Mouse (Mus musculus) kidney, postnatal 0 days (tissue): ENCODE measurements around the gene Klhdc8a. TPM values are rescaled to one million over a fixed set of nuclear protein-coding genes. Genes with fewer than 3 reads are reported as not detected.

ENCODE experiments used
- ATAC-seq: fragments of 200-750 bp; cut with Nextera tagmentation; replicated peaks from 2 replicates; pipeline ENCODE4 v1.8.0; 2017; ENCODE audit warnings: low read depth, moderate number of reproducible peaks, moderate TSS enrichment, moderate library complexity; ENCODE audit not compliant: low FRiP score
- DNase-seq: peaks from one replicate; pipeline ENCODE4 v3.0.0-alpha.2; 2016; ENCODE audit warnings: low spot score
- H3K27ac ChIP-seq: fragments of 300-500 bp; sonication (generic); 2 replicates; pipeline ENCODE4 v1.5.1; 2014; ENCODE audit warnings: mild to moderate bottlenecking
- H3K27me3 ChIP-seq: fragments of 300-500 bp; sonication (generic); 2 replicates; pipeline ENCODE4 v1.6.1; 2014; ENCODE audit warnings: low read length, mixed read lengths; ENCODE audit not compliant: insufficient read depth
- H3K36me3 ChIP-seq: fragments of 300-500 bp; sonication (generic); 2 replicates; pipeline ENCODE4 v1.6.1; 2014; ENCODE audit warnings: low read length, mixed read lengths; ENCODE audit not compliant: insufficient read depth
- H3K4me1 ChIP-seq: fragments of 300-500 bp; sonication (generic); replicated peaks from 2 replicates; pipeline ENCODE4 v1.6.1; 2014; ENCODE audit warnings: antibody characterized with exemption, low read length, mixed read lengths; ENCODE audit not compliant: insufficient read depth
- H3K4me2 ChIP-seq: fragments of 300-500 bp; sonication (generic); 2 replicates; pipeline ENCODE4 v1.6.1; 2014; ENCODE audit warnings: mild to moderate bottlenecking, low read length, moderate library complexity, mixed read lengths
- H3K4me3 ChIP-seq: fragments of 300-500 bp; sonication (generic); replicated peaks from 2 replicates; pipeline ENCODE4 v1.5.1; 2014; ENCODE audit warnings: low read depth, low read length
- H3K9ac ChIP-seq: fragments of 300-500 bp; sonication (generic); 2 replicates; pipeline ENCODE4 v1.6.1; 2014; ENCODE audit warnings: low read depth, low read length
- H3K9me3 ChIP-seq: fragments of 300-500 bp; sonication (generic); replicated peaks from 2 replicates; pipeline ENCODE4 v1.6.1; 2016; ENCODE audit warnings: low read length, inconsistent platforms, mixed read lengths
- CTCF ChIP-seq: IDR thresholded peaks from 2 replicates; pipeline ENCODE4 v1.5.1; 2016; ENCODE audit warnings: antibody characterized with exemption, low read depth, mild to moderate bottlenecking, moderate library complexity
- WGBS: fragments of 180-500 bp; shearing (Covaris S2); extraction: QIAGEN DNeasy Blood & Tissue Kit; methylation state at CpG from one replicate; pipeline ENCODE4 v1.1.7; 2014; 5-methylcytosine and 5-hydroxymethylcytosine counted together
- polyA plus RNA-seq: library from polyadenylated mRNA; unstranded; fragments of >200 nt; fragmentation: Nextera tagmentation; extraction: Ambion mirVana; gene quantifications from 2 replicates; pipeline ENCODE4 v1.2.1, GENCODE M21; 2015

Klhdc8a gene
- polyA plus RNA-seq, 1 experiment from 2014 or later = 5.0 TPM

- Histone ChIP-seq H3K4me1 (peaks cover 10% of the 10 kb centered on the region; the same call in 1 of the 2 replicates), H3K4me3 (no peak overlapping the region), H3K4me2 (no peak overlapping the region), H3K9ac (no peak overlapping the region), H3K27me3 (no peaks in the 10 kb centered on the region), H3K9me3 (no peaks in the 10 kb centered on the region), H3K27ac (no peak overlapping the region), H3K36me3 (no peaks in the 10 kb centered on the region)
- ATAC-seq (no peak), DNase-seq (no peak)
- 0 out of 2 replicates have a peak, but pooled peaks have one; percentile 7 for TF ChIP-seq CTCF
- WGBS = 95% methylated on average over 4 of the region's 4 CpGs
Observed at GRCm38 (mm10) chr1:132351058-132351457, 52.6 kb downstream of the Klhdc8a start.

- ATAC-seq = peak; percentile 41; the same call in 1 of the 2 replicates
- WGBS = 30% methylated on average over 5 of the region's 5 CpGs
- no peak for TF ChIP-seq CTCF
- Histone ChIP-seq H3K9ac (no peak overlapping the region), H3K4me3 (no peak overlapping the region), H3K27ac (no peak overlapping the region), H3K27me3 (no peaks in the 10 kb centered on the region), H3K9me3 (no peaks in the 10 kb centered on the region), H3K4me1 (peaks cover 6% of the 10 kb centered on the region; the same call in 1 of the 2 replicates), H3K36me3 (peaks cover under 1% of the 10 kb centered on the region; the same call in 1 of the 2 replicates), H3K4me2 (no peak overlapping the region)
- peak; percentile 51 for DNase-seq
Observed at GRCm38 (mm10) chr1:132353389-132353788, 55.0 kb downstream of the Klhdc8a start.

DNA sequence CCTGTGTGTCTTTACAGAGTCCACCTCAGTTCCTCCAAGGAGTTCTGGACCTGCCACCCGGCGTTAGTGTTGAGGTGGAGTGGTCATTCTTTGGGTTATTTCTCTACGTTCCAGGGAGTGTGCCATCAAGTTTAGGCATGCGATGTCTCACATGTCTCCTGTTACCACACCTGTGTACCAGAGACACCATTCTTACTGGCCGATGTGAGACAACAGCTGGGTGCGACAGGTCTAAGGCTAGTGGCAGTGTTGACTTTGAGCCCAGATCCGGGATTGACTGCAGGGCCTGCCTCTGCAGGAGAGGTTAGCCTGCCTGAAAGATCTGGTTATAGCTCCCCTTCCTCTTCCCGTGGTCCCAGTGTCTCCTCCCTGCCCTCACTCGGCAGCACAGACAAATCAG, 55.8 kb downstream of the Klhdc8a start:
- ATAC-seq = no peak
- no peaks in the 10 kb centered on the region for H3K9me3 ChIP-seq
- H3K9ac ChIP-seq = no peak overlapping the region
- no peak overlapping the region for H3K4me2 ChIP-seq
- H3K4me1 ChIP-seq = peaks cover 6% of the 10 kb centered on the region; the same call in 1 of the 2 replicates
- DNase-seq = no peak
- no peak overlapping the region for H3K4me3 ChIP-seq
- peaks cover 7% of the 10 kb centered on the region; the same call in 1 of the 2 replicates for H3K36me3 ChIP-seq
- H3K27me3 ChIP-seq = no peaks in the 10 kb centered on the region
- WGBS = 72% methylated on average over 9 of the region's 9 CpGs
- TF ChIP-seq CTCF = no peak
- no peak overlapping the region for H3K27ac ChIP-seq

GRCm38 (mm10) chr1:132355162-132355601, 56.8 kb downstream of the Klhdc8a start:
- H3K4me1 ChIP-seq = peaks cover 6% of the 10 kb centered on the region; the same call in 1 of the 2 replicates
- no peaks in the 10 kb centered on the region for H3K9me3 ChIP-seq
- DNase-seq = no peak
- H3K27ac ChIP-seq = peak overlapping the region; percentile 60; the same call in 1 of the 2 replicates
- H3K36me3 ChIP-seq = peaks cover 14% of the 10 kb centered on the region
- 38% methylated on average over 6 of the region's 6 CpGs for WGBS
- no peaks in the 10 kb centered on the region for H3K27me3 ChIP-seq
- 0 out of 2 replicates have a peak, but pooled peaks have one; percentile 21 for ATAC-seq
- no peak overlapping the region for H3K4me2 ChIP-seq
- no peak overlapping the region for H3K4me3 ChIP-seq
- peak; percentile 18; the same call in 1 of the 2 replicates for TF ChIP-seq CTCF
- no peak overlapping the region for H3K9ac ChIP-seq

DNA sequence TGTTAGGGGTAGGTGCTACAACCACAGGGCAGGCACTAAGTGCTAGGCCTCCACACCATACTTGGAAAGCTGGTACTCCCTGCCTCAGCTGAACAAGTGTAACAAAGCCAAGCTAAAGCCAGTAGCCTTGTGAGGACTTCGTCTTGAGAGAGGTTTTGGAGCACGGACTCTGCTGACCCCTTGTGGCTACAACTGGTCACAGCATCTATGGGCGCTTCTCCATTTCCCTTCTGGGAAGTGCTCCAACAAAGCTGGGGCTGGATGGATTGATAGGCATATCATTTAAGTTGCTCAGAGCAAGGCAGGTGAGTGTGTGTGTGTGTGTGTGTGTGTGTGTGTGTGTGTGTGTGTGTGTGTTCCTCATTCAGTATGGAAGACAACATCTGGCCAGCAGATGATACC, 57.4 kb downstream of the Klhdc8a start:
- 0 out of 2 replicates have a peak, but pooled peaks have one; percentile 37 for ATAC-seq
- Histone ChIP-seq H3K27me3 (no peaks in the 10 kb centered on the region), H3K4me1 (peaks cover 6% of the 10 kb centered on the region; the same call in 1 of the 2 replicates), H3K36me3 (peaks cover 20% of the 10 kb centered on the region), H3K9me3 (no peaks in the 10 kb centered on the region), H3K9ac (no peak overlapping the region), H3K4me3 (no peak overlapping the region), H3K4me2 (no peak overlapping the region), H3K27ac (peak overlapping the region; percentile 60; the same call in 1 of the 2 replicates)
- DNase-seq = peak; percentile 93
- 0% methylated on average over 3 of the region's 3 CpGs for WGBS
- TF ChIP-seq CTCF = peak; percentile 99

- H3K9ac ChIP-seq = no peak overlapping the region
- no peak for ATAC-seq
- no peak overlapping the region for H3K4me2 ChIP-seq
- H3K4me3 ChIP-seq = no peak overlapping the region
- H3K9me3 ChIP-seq = no peaks in the 10 kb centered on the region
- no peak for DNase-seq
- no peaks in the 10 kb centered on the region for H3K27me3 ChIP-seq
- no peak for TF ChIP-seq CTCF
- peaks cover 6% of the 10 kb centered on the region; the same call in 1 of the 2 replicates for H3K4me1 ChIP-seq
- H3K27ac ChIP-seq = no peak overlapping the region
- peaks cover 23% of the 10 kb centered on the region for H3K36me3 ChIP-seq
- WGBS = 44% methylated on average over 1 of the region's 1 CpGs
Observed at GRCm38 (mm10) chr1:132356841-132357240, 58.4 kb downstream of the Klhdc8a start.

Other genes starting within 250 kb of the Klhdc8a start
- gene Mfsd4a, start 230.6 kb upstream of the Klhdc8a start, polyA plus RNA-seq = 25.1 and 27.3 TPM in 2 replicates
- 10.3 and 11.7 TPM in 2 replicates for gene Cdk18, start 158.9 kb upstream of the Klhdc8a start, polyA plus RNA-seq
- 0.37 and 0.80 TPM in 2 replicates for gene Lemd1, start 107.2 kb upstream of the Klhdc8a start, polyA plus RNA-seq
- gene AC124108.1, start 107.2 kb upstream of the Klhdc8a start, polyA plus RNA-seq = 0.07 and 0.13 TPM in 2 replicates
- gene Gm10188, start 68.9 kb upstream of the Klhdc8a start, polyA plus RNA-seq = not detected in 2 replicates
- gene Nuak2, start 17.5 kb downstream of the Klhdc8a start, polyA plus RNA-seq = 8.7 and 9.6 TPM in 2 replicates
- 4.3 and 4.5 TPM in 2 replicates for gene Tmcc2, start 92.7 kb downstream of the Klhdc8a start, polyA plus RNA-seq
- 12.5 and 13.9 TPM in 2 replicates for gene Dstyk, start 118.9 kb downstream of the Klhdc8a start, polyA plus RNA-seq
- gene Rbbp5, start 178.7 kb downstream of the Klhdc8a start, polyA plus RNA-seq = 29.7 and 30.1 TPM in 2 replicates
- 0.99 and 1.3 TPM in 2 replicates for gene Tmem81, start 207.6 kb downstream of the Klhdc8a start, polyA plus RNA-seq
- 0.13 TPM in 2 replicates for gene Cntn2, start 244.6 kb downstream of the Klhdc8a start, polyA plus RNA-seq